Mouse (Mus musculus) midbrain, embryonic 13.5 days (tissue): Measurements from ENCODE around the gene Lsm11. TPM values are rescaled to one million over a fixed set of nuclear protein-coding genes. Genes with fewer than 3 reads are reported as not detected.

Experiments used
- ATAC-seq: fragments of 200-750 bp; cut with Nextera tagmentation; 2 replicates; pipeline ENCODE4 v1.8.0; 2017; ENCODE audit warnings: mild to moderate bottlenecking, moderate TSS enrichment, moderate library complexity
- H3K27ac ChIP-seq: fragments of 300-500 bp; sonication (generic); 2 replicates; pipeline ENCODE4 v1.5.1; 2015; ENCODE audit warnings: inconsistent platforms, mild to moderate bottlenecking, moderate library complexity
- H3K27me3 ChIP-seq: fragments of 300-500 bp; sonication (generic); 2 replicates; pipeline ENCODE4 v1.6.1; 2015; ENCODE audit warnings: mild to moderate bottlenecking, inconsistent platforms
- H3K36me3 ChIP-seq: fragments of 300-500 bp; sonication (generic); 2 replicates; pipeline ENCODE4 v1.6.1; 2015; ENCODE audit warnings: mild to moderate bottlenecking, inconsistent platforms
- H3K4me1 ChIP-seq: fragments of 300-500 bp; sonication (generic); replicated peaks from 2 replicates; pipeline ENCODE4 v1.6.1; 2015; ENCODE audit warnings: inconsistent platforms
- H3K4me2 ChIP-seq: fragments of 300-500 bp; sonication (generic); replicated peaks from 2 replicates; pipeline ENCODE4 v1.6.1; 2015; ENCODE audit warnings: moderate library complexity, mild to moderate bottlenecking, inconsistent platforms
- H3K4me3 ChIP-seq: fragments of 300-500 bp; sonication (generic); replicated peaks from 2 replicates; pipeline ENCODE4 v1.5.1; 2015; ENCODE audit warnings: mild to moderate bottlenecking, inconsistent platforms
- H3K9ac ChIP-seq: fragments of 300-500 bp; sonication (generic); replicated peaks from 2 replicates; pipeline ENCODE4 v1.6.1; 2015; ENCODE audit warnings: mild to moderate bottlenecking, inconsistent platforms
- H3K9me3 ChIP-seq: fragments of 300-500 bp; sonication (generic); 2 replicates; pipeline ENCODE4 v1.6.1; 2016; ENCODE audit warnings: mild to moderate bottlenecking, inconsistent platforms
- WGBS: fragments of 180-500 bp; shearing (Covaris S2); methylation state at CpG from one replicate; pipeline ENCODE4 v1.1.7; 2015; 5-methylcytosine and 5-hydroxymethylcytosine counted together
- polyA plus RNA-seq: library from polyadenylated mRNA; unstranded; fragments of >200 nt; fragmentation: Nextera tagmentation; extraction: Ambion mirVana; gene quantifications from 2 replicates; pipeline ENCODE4 v1.2.1, GENCODE M21; 2015

Lsm11 gene
- 15.7 and 16.9 TPM in 2 replicates for polyA plus RNA-seq

GRCm38 (mm10) chr11:45944643-45945156, at the start of gene Lsm11:
Lsm11 (minus strand) TSS chr11:45944935.
- Histone ChIP-seq H3K27ac (peak within 1 kb of the TSS; percentile 82), H3K36me3 (peaks cover 14% of the 10 kb centered on the region), H3K4me1 (peaks cover 29% of the 10 kb centered on the region), H3K4me3 (peak within 1 kb of the TSS; percentile 90), H3K9ac (peak within 1 kb of the TSS; percentile 89), H3K9me3 (no peaks in the 10 kb centered on the region), H3K4me2 (peak within 1 kb of the TSS; percentile 82), H3K27me3 (no peaks in the 10 kb centered on the region)
- ATAC-seq, result peak; percentile 91
- WGBS, result under 1% methylated on average over 53 of the region's 55 CpGs

GRCm38 (mm10) chr11:45992087-45992486, 47.4 kb upstream of the Lsm11 start:
- no peaks in the 10 kb centered on the region for H3K9me3 ChIP-seq
- no peaks in the 10 kb centered on the region for H3K36me3 ChIP-seq
- H3K9ac ChIP-seq, result no peak overlapping the region
- H3K4me1 ChIP-seq, result peaks cover 8% of the 10 kb centered on the region; the same call in 1 of the 2 replicates
- H3K27me3 ChIP-seq, result peaks cover 5% of the 10 kb centered on the region; the same call in 1 of the 2 replicates
- no peak overlapping the region for H3K4me3 ChIP-seq
- no peak for ATAC-seq
- WGBS, result 51% methylated on average over 13 of the region's 13 CpGs
- no peak overlapping the region for H3K27ac ChIP-seq
- H3K4me2 ChIP-seq, result peak overlapping the region; percentile 41

GRCm38 (mm10) chr11:45991604-45992003, 46.9 kb upstream of the Lsm11 start:
- WGBS, result 10% methylated on average over 16 of the region's 16 CpGs
- no peaks in the 10 kb centered on the region for H3K9me3 ChIP-seq
- H3K9ac ChIP-seq, result no peak overlapping the region
- peaks cover 8% of the 10 kb centered on the region; the same call in 1 of the 2 replicates for H3K4me1 ChIP-seq
- peak; percentile 37; the same call in 1 of the 2 replicates for ATAC-seq
- H3K27ac ChIP-seq, result no peak overlapping the region
- H3K4me2 ChIP-seq, result peak overlapping the region; percentile 41
- no peaks in the 10 kb centered on the region for H3K36me3 ChIP-seq
- peaks cover 5% of the 10 kb centered on the region; the same call in 1 of the 2 replicates for H3K27me3 ChIP-seq
- H3K4me3 ChIP-seq, result peak overlapping the region; percentile 13; the same call in 1 of the 2 replicates

- Histone ChIP-seq H3K9me3 (no peaks in the 10 kb centered on the region), H3K4me2 (peak overlapping the region; percentile 70), H3K36me3 (no peaks in the 10 kb centered on the region), H3K27ac (peak overlapping the region; percentile 81), H3K4me3 (peak overlapping the region; percentile 64), H3K9ac (peak overlapping the region; percentile 83), H3K4me1 (0 out of 2 replicates have a peak, but pooled peaks cover 4% of the 10 kb centered on the region), H3K27me3 (no peaks in the 10 kb centered on the region)
- whole genome bisulfite sequencing, result 42% methylated on average over 19 of the region's 19 CpGs
- no peak for ATAC-seq
Measured at GRCm38 (mm10) chr11:45980893-45981253, 36.1 kb upstream of the Lsm11 start.

GRCm38 (mm10) chr11:45979946-45980892, 35.5 kb upstream of the Lsm11 start, which contains the start of gene Sox30:
Sox30 (plus strand) TSS chr11:45980310.
- H3K9ac ChIP-seq, result peak within 1 kb of the TSS; percentile 83
- H3K27me3 ChIP-seq, result no peaks in the 10 kb centered on the region
- H3K4me3 ChIP-seq, result peak within 1 kb of the TSS; percentile 64
- H3K27ac ChIP-seq, result peak within 1 kb of the TSS; percentile 81
- WGBS, result 15% methylated on average over 52 of the region's 115 CpGs
- 0 out of 2 replicates have a peak, but pooled peaks cover 4% of the 10 kb centered on the region for H3K4me1 ChIP-seq
- no peaks in the 10 kb centered on the region for H3K36me3 ChIP-seq
- no peaks in the 10 kb centered on the region for H3K9me3 ChIP-seq
- H3K4me2 ChIP-seq, result peak within 1 kb of the TSS; percentile 70
- ATAC-seq, result peak; percentile 97

GRCm38 (mm10) chr11:45976061-45976460, 31.3 kb upstream of the Lsm11 start:
- Histone ChIP-seq H3K4me3 (no peak overlapping the region), H3K36me3 (no peaks in the 10 kb centered on the region), H3K9ac (no peak overlapping the region), H3K4me1 (0 out of 2 replicates have a peak, but pooled peaks cover 4% of the 10 kb centered on the region), H3K27me3 (no peaks in the 10 kb centered on the region), H3K27ac (no peak overlapping the region), H3K4me2 (no peak overlapping the region), H3K9me3 (no peaks in the 10 kb centered on the region)
- WGBS, result 73% methylated on average over 3 of the region's 3 CpGs
- no peak for ATAC-seq

- H3K4me2 ChIP-seq, result no peak overlapping the region
- no peaks in the 10 kb centered on the region for H3K36me3 ChIP-seq
- H3K9ac ChIP-seq, result no peak overlapping the region
- H3K27ac ChIP-seq, result no peak overlapping the region
- H3K9me3 ChIP-seq, result no peaks in the 10 kb centered on the region
- no peaks in the 10 kb centered on the region for H3K4me1 ChIP-seq
- no peaks in the 10 kb centered on the region for H3K27me3 ChIP-seq
- no peak overlapping the region for H3K4me3 ChIP-seq
- ATAC-seq, result no peak
- WGBS, result 91% methylated on average over 8 of the region's 8 CpGs
Measured at GRCm38 (mm10) chr11:45974466-45974865, 29.7 kb upstream of the Lsm11 start.

GRCm38 (mm10) chr11:45973635-45974034, 28.9 kb upstream of the Lsm11 start:
- Histone ChIP-seq H3K36me3 (no peaks in the 10 kb centered on the region), H3K27ac (no peak overlapping the region), H3K4me2 (no peak overlapping the region), H3K4me1 (no peaks in the 10 kb centered on the region), H3K27me3 (no peaks in the 10 kb centered on the region), H3K9ac (no peak overlapping the region), H3K4me3 (no peak overlapping the region), H3K9me3 (no peaks in the 10 kb centered on the region)
- WGBS, result 91% methylated on average over 5 of the region's 5 CpGs
- no peak for ATAC-seq

GRCm38 (mm10) chr11:45968466-45968865, 23.7 kb upstream of the Lsm11 start:
- H3K4me2 ChIP-seq, result no peak overlapping the region
- H3K4me1 ChIP-seq, result no peaks in the 10 kb centered on the region
- H3K27me3 ChIP-seq, result no peaks in the 10 kb centered on the region
- H3K9ac ChIP-seq, result no peak overlapping the region
- no peaks in the 10 kb centered on the region for H3K9me3 ChIP-seq
- WGBS, result 86% methylated on average over 3 of the region's 3 CpGs
- H3K27ac ChIP-seq, result no peak overlapping the region
- H3K4me3 ChIP-seq, result no peak overlapping the region
- H3K36me3 ChIP-seq, result no peaks in the 10 kb centered on the region
- ATAC-seq, result no peak

GRCm38 (mm10) chr11:45966896-45967295, 22.2 kb upstream of the Lsm11 start:
- Histone ChIP-seq H3K4me1 (no peaks in the 10 kb centered on the region), H3K9ac (no peak overlapping the region), H3K4me3 (no peak overlapping the region), H3K36me3 (no peaks in the 10 kb centered on the region), H3K4me2 (no peak overlapping the region), H3K27ac (no peak overlapping the region), H3K9me3 (no peaks in the 10 kb centered on the region), H3K27me3 (no peaks in the 10 kb centered on the region)
- WGBS, result 87% methylated on average over 4 of the region's 4 CpGs
- ATAC-seq, result no peak

GRCm38 (mm10) chr11:45960003-45960402, 15.3 kb upstream of the Lsm11 start:
- no peak overlapping the region for H3K9ac ChIP-seq
- no peak for ATAC-seq
- no peaks in the 10 kb centered on the region for H3K9me3 ChIP-seq
- 85% methylated on average over 5 of the region's 5 CpGs for WGBS
- H3K27me3 ChIP-seq, result no peaks in the 10 kb centered on the region
- no peak overlapping the region for H3K27ac ChIP-seq
- no peak overlapping the region for H3K4me3 ChIP-seq
- no peaks in the 10 kb centered on the region for H3K36me3 ChIP-seq
- H3K4me1 ChIP-seq, result no peaks in the 10 kb centered on the region
- H3K4me2 ChIP-seq, result no peak overlapping the region

- no peak overlapping the region for H3K27ac ChIP-seq
- H3K9me3 ChIP-seq, result no peaks in the 10 kb centered on the region
- no peak overlapping the region for H3K9ac ChIP-seq
- H3K4me2 ChIP-seq, result no peak overlapping the region
- H3K4me3 ChIP-seq, result no peak overlapping the region
- ATAC-seq, result no peak
- 80% methylated on average over 3 of the region's 3 CpGs for WGBS
- H3K4me1 ChIP-seq, result peaks cover 3% of the 10 kb centered on the region
- H3K27me3 ChIP-seq, result no peaks in the 10 kb centered on the region
- no peaks in the 10 kb centered on the region for H3K36me3 ChIP-seq
Measured at GRCm38 (mm10) chr11:45959598-45959997, 14.9 kb upstream of the Lsm11 start.
